Mouse (Mus musculus): ENCODE results near the gene Ptprz1.

DNA sequence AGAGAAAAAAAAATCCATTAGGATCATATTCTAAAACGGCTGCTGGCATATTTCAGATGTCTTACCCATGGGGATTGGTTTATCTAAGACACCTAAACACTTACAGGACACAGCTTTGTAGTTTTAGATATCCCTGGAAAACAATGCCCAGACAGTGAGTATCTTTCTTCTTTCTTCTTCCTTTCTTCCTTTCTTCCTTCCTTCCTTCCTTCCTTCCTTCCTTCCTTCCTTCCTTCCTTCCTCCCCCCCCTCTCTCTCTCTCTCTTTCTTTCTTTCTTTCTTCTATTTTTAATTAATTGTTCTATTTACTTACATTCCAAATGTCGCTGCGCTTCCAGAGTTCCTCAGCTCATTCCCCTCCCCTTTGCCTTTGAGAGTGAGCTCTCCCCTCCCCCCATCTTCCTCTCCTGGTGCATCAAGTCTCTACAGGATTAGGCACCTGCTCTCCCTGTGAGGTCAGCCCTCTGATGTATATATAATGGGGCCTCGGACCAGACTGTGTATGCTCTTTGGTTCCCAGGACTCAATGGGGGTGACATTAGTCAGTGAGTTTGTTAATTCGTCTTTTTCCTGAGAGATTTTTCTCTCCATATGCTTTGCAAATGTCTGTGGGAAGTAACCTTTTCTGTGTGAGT, 109.3 kb downstream of the Ptprz1 start:
- TF ChIP-seq CTCF (IDR thresholded peaks at IDR 0.05; ENCODE audit: control insufficient read depth, insufficient read depth, insufficient read length) (no peak), FOSL1 (IDR thresholded peaks at IDR 0.05; ENCODE audit: insufficient read depth, low read length, poor library complexity, severe bottlenecking) (no peak), MYOD1 (IDR thresholded peaks at IDR 0.05; ENCODE audit: control insufficient read depth, insufficient read length, low read depth) (no peak)

All from C2C12 (cell line).